Mouse (Mus musculus) lung, postnatal 0 days (tissue): ENCODE results near the gene Vrk1. TPM values are rescaled to one million over a fixed set of nuclear protein-coding genes. Genes with fewer than 3 reads are reported as not detected.

ENCODE experiments used
- ATAC-seq: fragments of 200-750 bp; cut with Nextera tagmentation; 2 replicates; pipeline ENCODE4 v1.8.0; 2017; ENCODE audit warnings: moderate library complexity
- DNase-seq: peaks from one replicate; pipeline ENCODE4 v3.0.0-alpha.2; 2016; ENCODE audit warnings: low spot score
- H3K27ac ChIP-seq: fragments of 300-500 bp; sonication (generic); 2 replicates; pipeline ENCODE4 v1.5.1; 2014; ENCODE audit warnings: antibody characterized with exemption, mild to moderate bottlenecking, low read length, mixed read lengths
- H3K27me3 ChIP-seq: fragments of 300-500 bp; sonication (generic); replicated peaks from 2 replicates; pipeline ENCODE4 v1.6.1; 2014; ENCODE audit warnings: low read length, mixed read lengths; ENCODE audit not compliant: insufficient read depth
- H3K36me3 ChIP-seq: fragments of 300-500 bp; sonication (generic); 2 replicates; pipeline ENCODE4 v1.6.1; 2014; ENCODE audit warnings: low read length, mixed read lengths; ENCODE audit not compliant: insufficient read depth
- H3K4me1 ChIP-seq: fragments of 300-500 bp; sonication (generic); 2 replicates; pipeline ENCODE4 v1.6.1; 2014; ENCODE audit warnings: antibody characterized with exemption, low read depth, low read length, mixed read lengths; ENCODE audit not compliant: insufficient read depth
- H3K4me2 ChIP-seq: fragments of 300-500 bp; sonication (generic); replicated peaks from 2 replicates; pipeline ENCODE4 v1.6.1; 2014; ENCODE audit warnings: low read depth, mild to moderate bottlenecking, low read length, moderate library complexity, mixed read lengths
- H3K4me3 ChIP-seq: fragments of 300-500 bp; sonication (generic); 2 replicates; pipeline ENCODE4 v1.5.1; 2014; ENCODE audit warnings: low read depth, low read length
- H3K9ac ChIP-seq: fragments of 300-500 bp; sonication (generic); replicated peaks from 2 replicates; pipeline ENCODE4 v1.6.1; 2014; ENCODE audit warnings: low read depth, mild to moderate bottlenecking
- H3K9me3 ChIP-seq: fragments of 300-500 bp; sonication (generic); 2 replicates; pipeline ENCODE4 v1.6.1; 2016; ENCODE audit warnings: low read length, mixed read lengths
- CTCF ChIP-seq: IDR thresholded peaks from 2 replicates; pipeline ENCODE4 v1.5.1; 2016; ENCODE audit warnings: antibody characterized with exemption, mild to moderate bottlenecking
- EP300 ChIP-seq: IDR thresholded peaks from 2 replicates; pipeline ENCODE4 v1.6.1; 2016; ENCODE audit warnings: antibody characterized with exemption, mild to moderate bottlenecking, control low read depth
- WGBS: fragments of 180-500 bp; shearing (Covaris S2); extraction: QIAGEN DNeasy Blood & Tissue Kit; methylation state at CpG from one replicate; pipeline ENCODE4 v1.1.7; 2014; 5-methylcytosine and 5-hydroxymethylcytosine counted together
- polyA plus RNA-seq: library from polyadenylated mRNA; unstranded; fragments of >200 nt; fragmentation: Nextera tagmentation; extraction: Ambion mirVana; gene quantifications from 2 replicates; pipeline ENCODE4 v1.2.1, GENCODE M21; 2015

The Vrk1 gene
- polyA plus RNA-seq, 1 experiment from 2014 or later, result 23.6 TPM

DNA sequence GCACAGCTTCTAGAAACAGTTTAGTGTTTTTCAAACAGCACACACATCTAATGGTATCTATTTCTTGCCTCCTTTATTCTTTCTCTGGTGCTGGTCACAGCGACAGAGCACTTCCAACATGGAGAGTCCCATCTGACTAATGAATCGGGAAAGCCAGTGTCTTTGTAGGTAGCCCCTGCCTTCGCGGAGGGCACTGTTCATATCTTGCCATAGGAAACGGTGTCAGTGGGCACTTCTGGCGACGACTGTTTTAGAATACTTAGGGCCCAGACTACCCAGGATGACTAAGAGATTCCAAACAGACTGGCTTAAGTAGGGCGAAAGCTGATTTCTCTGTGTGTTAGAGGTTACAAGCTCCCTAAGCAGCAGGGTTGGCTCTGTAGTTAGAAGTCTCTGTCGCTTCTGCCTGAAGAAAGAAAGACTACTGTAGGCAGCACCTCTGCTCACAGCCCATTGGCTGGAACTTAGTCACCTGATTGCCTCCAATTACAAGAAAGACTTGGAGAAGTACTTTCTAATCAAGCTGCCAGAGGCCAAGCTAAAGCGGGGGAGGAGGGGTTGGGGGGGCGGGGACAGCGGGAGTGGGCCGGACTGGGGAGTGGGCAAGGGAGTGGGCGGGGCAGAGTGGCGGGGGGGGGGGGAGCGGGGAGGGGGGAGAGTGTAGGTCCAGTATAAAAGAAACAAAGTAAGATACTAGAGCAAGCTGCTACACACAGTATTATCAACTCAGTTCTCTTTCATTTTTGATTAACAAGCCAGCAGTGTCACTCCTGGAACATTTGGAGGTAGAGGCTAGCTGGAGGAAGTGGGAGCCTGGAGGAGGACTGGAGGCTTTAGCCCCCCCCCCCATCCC lies 28.7 kb upstream of the Vrk1 start:
- DNase-seq (peak; percentile 60), ATAC-seq (peak; percentile 74)
- WGBS, result 23% methylated on average over 11 of the region's 16 CpGs

DNA sequence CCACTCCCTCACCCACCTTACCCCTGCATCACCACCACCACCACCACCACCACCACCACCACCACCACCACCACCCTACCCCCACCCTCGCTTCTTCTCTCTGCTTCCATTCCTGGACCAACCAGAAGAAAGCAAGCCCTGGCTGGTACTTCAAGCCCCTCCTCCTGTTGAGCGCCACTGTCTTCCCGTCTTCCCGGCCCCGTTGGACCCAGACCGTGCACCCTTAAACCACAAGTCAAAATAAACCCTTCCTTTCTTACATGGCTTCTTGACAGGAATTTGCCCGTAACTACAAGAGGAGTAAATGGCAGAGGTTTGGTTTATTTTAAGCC lies 28.1 kb upstream of the Vrk1 start:
- Histone ChIP-seq H3K36me3 (no peaks in the 10 kb centered on the region), H3K4me2 (no peak overlapping the region), H3K27ac (no peak overlapping the region), H3K9me3 (no peaks in the 10 kb centered on the region), H3K4me3 (no peak overlapping the region), H3K4me1 (no peaks in the 10 kb centered on the region), H3K27me3 (no peaks in the 10 kb centered on the region), H3K9ac (no peak overlapping the region)
- TF ChIP-seq CTCF, result no peak
- TF ChIP-seq EP300, result no peak
- 85% methylated on average over 6 of the region's 7 CpGs for WGBS
- ATAC-seq (no peak), DNase-seq (no peak)

More for the DNA sequence above, 28.7 kb upstream of the Vrk1 start:
- Histone ChIP-seq H3K36me3 (no peaks in the 10 kb centered on the region), H3K27ac (no peak overlapping the region), H3K9ac (no peak overlapping the region), H3K4me2 (peak overlapping the region; percentile 32), H3K4me1 (no peaks in the 10 kb centered on the region), H3K4me3 (0 out of 2 replicates have a peak overlapping the region, but pooled peaks have one; percentile 0), H3K27me3 (no peaks in the 10 kb centered on the region), H3K9me3 (no peaks in the 10 kb centered on the region)
- TF ChIP-seq EP300 (no peak), CTCF (no peak)

DNA sequence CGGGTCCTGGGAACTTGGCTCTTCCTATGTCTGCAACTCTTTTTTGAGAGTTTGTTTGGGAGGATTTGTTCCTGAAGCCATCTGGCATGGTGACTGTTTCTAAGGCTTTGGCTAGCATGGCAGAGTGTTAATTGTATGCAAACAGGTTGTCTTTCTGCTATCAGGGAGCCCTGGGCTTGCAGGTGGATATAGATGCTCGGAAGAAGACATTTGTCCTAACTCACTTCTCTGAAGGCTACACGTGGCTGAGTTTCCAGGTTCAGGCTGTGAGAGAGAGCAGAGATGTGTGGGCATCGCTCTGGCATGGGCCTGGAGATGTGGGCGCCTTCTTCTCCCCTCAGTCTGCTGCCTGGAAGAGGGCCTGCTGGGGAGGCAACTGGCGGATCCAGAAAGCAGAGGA lies 27.4 kb upstream of the Vrk1 start:
- Histone ChIP-seq H3K4me2 (no peak overlapping the region), H3K27ac (no peak overlapping the region), H3K27me3 (no peaks in the 10 kb centered on the region), H3K9ac (no peak overlapping the region), H3K4me1 (no peaks in the 10 kb centered on the region), H3K36me3 (no peaks in the 10 kb centered on the region), H3K4me3 (no peak overlapping the region), H3K9me3 (no peaks in the 10 kb centered on the region)
- DNase-seq, result no peak
- 88% methylated on average over 6 of the region's 6 CpGs for WGBS
- no peak for TF ChIP-seq CTCF
- TF ChIP-seq EP300, result no peak
- no peak for ATAC-seq

DNA sequence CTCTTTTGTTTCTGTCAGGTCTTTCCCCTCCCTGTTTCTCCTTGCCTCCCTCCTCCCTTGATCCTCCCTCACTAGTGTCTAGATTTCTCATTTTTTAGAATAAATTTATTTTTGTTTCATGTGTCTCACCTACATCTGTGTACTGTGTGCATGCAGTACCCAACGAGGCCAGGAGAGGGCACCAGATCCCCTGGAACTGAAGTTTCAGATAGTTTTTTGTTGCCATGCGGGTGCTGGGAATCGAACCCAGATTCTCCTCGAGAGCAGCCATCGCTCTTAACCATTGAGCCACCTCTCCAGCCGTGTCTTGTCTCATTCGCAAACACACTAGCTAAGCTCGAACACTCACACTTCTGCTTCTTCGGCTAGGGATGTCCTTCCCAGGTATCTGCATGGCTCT lies 26.5 kb upstream of the Vrk1 start:
- Histone ChIP-seq H3K4me2 (no peak overlapping the region), H3K4me3 (no peak overlapping the region), H3K36me3 (no peaks in the 10 kb centered on the region), H3K4me1 (no peaks in the 10 kb centered on the region), H3K27ac (no peak overlapping the region), H3K9ac (no peak overlapping the region), H3K9me3 (no peaks in the 10 kb centered on the region), H3K27me3 (no peaks in the 10 kb centered on the region)
- WGBS, result 91% methylated on average over 9 of the region's 9 CpGs
- no peak for ATAC-seq
- no peak for DNase-seq
- TF ChIP-seq EP300, result no peak
- TF ChIP-seq CTCF, result peak; percentile 54

DNA sequence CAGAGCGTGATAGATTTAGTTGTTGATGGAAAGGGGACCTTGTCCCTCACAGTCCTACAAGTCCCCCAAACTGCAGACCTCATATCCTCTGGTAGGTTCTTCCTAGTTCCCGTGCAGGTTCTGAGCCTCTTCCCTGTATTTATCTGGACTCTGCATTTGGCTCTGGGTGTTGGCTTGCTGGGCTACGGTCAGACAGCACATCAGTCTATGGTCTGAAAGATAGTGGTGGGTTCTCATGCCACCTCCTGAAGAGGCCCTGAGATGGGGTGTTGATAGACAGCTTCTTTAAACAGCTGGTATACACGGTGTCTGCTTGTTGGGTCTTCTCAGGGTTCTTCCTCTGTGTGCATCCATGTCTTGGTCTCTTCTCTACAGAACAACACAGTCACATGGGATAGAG lies 21.6 kb upstream of the Vrk1 start:
- Histone ChIP-seq H3K9ac (no peak overlapping the region), H3K9me3 (no peaks in the 10 kb centered on the region), H3K27ac (no peak overlapping the region), H3K36me3 (no peaks in the 10 kb centered on the region), H3K4me3 (no peak overlapping the region), H3K4me2 (no peak overlapping the region), H3K4me1 (no peaks in the 10 kb centered on the region), H3K27me3 (no peaks in the 10 kb centered on the region)
- TF ChIP-seq CTCF, result no peak
- TF ChIP-seq EP300, result no peak
- no peak for DNase-seq
- ATAC-seq, result no peak
- 85% methylated on average over 4 of the region's 4 CpGs for WGBS

DNA sequence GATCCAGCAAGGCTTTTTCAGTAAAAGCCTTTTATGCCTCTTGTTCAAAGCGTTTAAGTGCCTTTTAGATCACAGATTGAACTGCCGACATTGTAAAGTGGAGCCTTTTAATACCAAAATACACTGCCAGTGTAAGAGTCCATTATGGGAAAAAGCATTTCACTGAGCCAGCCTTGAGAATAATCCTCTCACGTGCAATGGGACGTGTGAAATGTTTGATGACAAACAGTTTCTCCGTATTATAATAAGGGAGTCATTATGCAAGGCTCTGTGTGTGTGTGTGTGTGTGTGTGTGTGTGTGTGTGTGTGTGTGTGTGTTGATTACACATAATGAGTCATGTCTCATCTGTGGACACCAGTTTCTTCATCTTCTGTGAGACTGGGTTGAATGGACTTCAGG lies 17.3 kb upstream of the Vrk1 start:
- no peak overlapping the region for H3K9ac ChIP-seq
- TF ChIP-seq CTCF, result no peak
- TF ChIP-seq EP300, result no peak
- H3K36me3 ChIP-seq, result no peaks in the 10 kb centered on the region
- H3K27ac ChIP-seq, result no peak overlapping the region
- no peak for DNase-seq
- H3K4me2 ChIP-seq, result no peak overlapping the region
- H3K9me3 ChIP-seq, result no peaks in the 10 kb centered on the region
- H3K4me3 ChIP-seq, result no peak overlapping the region
- 70% methylated on average over 5 of the region's 5 CpGs for WGBS
- no peaks in the 10 kb centered on the region for H3K4me1 ChIP-seq
- no peaks in the 10 kb centered on the region for H3K27me3 ChIP-seq
- ATAC-seq, result no peak
